Mouse (Mus musculus) limb, embryonic 12.5 days (tissue): ENCODE results near the gene Fam227b. TPM values are rescaled to one million over a fixed set of nuclear protein-coding genes. Genes with fewer than 3 reads are reported as not detected.

Experiments
- ATAC-seq: fragments of 200-750 bp; cut with Nextera tagmentation; 2 replicates; pipeline ENCODE4 v1.8.0; 2017; ENCODE audit warnings: low read depth, moderate TSS enrichment; ENCODE audit not compliant: insufficient number of reproducible peaks, insufficient read depth, low FRiP score, low TSS enrichment
- H3K27ac ChIP-seq: fragments of 300-500 bp; sonication (generic); 2 replicates; pipeline ENCODE4 v1.5.1; 2016; ENCODE audit warnings: mild to moderate bottlenecking, moderate library complexity
- H3K27me3 ChIP-seq: fragments of 300-500 bp; sonication (generic); 2 replicates; pipeline ENCODE4 v1.6.1; 2016; ENCODE audit warnings: mild to moderate bottlenecking, moderate library complexity
- H3K36me3 ChIP-seq: fragments of 300-500 bp; sonication (generic); 2 replicates; pipeline ENCODE4 v1.6.1; 2016; ENCODE audit warnings: mild to moderate bottlenecking, moderate library complexity
- H3K4me1 ChIP-seq: fragments of 300-500 bp; sonication (generic); replicated peaks from 2 replicates; pipeline ENCODE4 v1.6.1; 2016
- H3K4me2 ChIP-seq: fragments of 300-500 bp; sonication (generic); 2 replicates; pipeline ENCODE4 v1.6.1; 2016; ENCODE audit warnings: mild to moderate bottlenecking, moderate library complexity
- H3K4me3 ChIP-seq: fragments of 300-500 bp; sonication (generic); replicated peaks from 2 replicates; pipeline ENCODE4 v1.5.1; 2016; ENCODE audit warnings: mild to moderate bottlenecking
- H3K9ac ChIP-seq: fragments of 300-500 bp; sonication (generic); replicated peaks from 2 replicates; pipeline ENCODE4 v1.6.1; 2016; ENCODE audit warnings: mild to moderate bottlenecking, moderate library complexity
- H3K9me3 ChIP-seq: fragments of 300-500 bp; sonication (generic); 2 replicates; pipeline ENCODE4 v1.6.1; 2016; ENCODE audit warnings: mild to moderate bottlenecking, moderate library complexity
- WGBS: fragments of 180-500 bp; shearing (Covaris S2); methylation state at CpG from one replicate; pipeline ENCODE4 v1.1.7; 2016; 5-methylcytosine and 5-hydroxymethylcytosine counted together
- polyA plus RNA-seq: library from polyadenylated mRNA; unstranded; fragments of >200 nt; fragmentation: Nextera tagmentation; extraction: Ambion mirVana; gene quantifications from 2 replicates; pipeline ENCODE4 v1.2.1, GENCODE M21; 2016

Fam227b gene
- polyA plus RNA-seq, 1 experiment from 2014 or later = not detected

DNA sequence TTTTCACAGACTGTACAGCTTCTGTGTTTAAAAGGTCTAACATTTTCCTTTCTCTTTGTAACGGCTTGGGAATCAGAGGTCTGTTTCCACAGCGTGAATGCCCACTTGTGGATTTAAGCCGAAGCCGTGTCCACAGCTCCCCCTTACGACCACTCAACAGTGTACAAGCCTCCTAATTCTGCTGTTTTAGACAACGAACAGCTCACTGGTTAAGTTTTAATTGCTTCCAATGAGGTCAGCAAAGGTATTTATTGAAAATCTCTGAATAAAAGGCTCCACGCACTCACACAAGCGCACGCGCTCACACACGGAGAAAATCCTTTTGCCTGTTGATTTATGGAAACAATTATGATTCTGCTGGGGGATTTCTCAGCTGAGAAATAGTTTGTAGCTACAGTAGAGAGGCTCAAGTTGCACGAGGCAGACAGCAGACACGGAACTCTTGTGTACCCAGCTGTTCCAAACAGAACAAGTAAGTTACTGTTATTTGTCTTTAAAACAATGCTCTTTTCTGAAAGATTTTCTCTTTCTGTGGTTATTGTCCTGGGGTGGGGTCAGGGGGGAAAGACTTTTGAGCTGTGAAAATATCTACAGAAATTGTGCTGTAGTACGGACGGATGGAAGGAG, 117.3 kb downstream of the Fam227b start, which contains the start of gene Fgf7:
Gene Fgf7, plus strand, starts transcription at position 280 of the 627 bp plus-strand sequence.
- no peaks in the 10 kb centered on the region for H3K27me3 ChIP-seq
- peak within 1 kb of the TSS; percentile 12 for H3K4me3 ChIP-seq
- ATAC-seq = peak; percentile 81
- H3K9me3 ChIP-seq = no peaks in the 10 kb centered on the region
- peak within 1 kb of the TSS; percentile 32 for H3K4me2 ChIP-seq
- H3K9ac ChIP-seq = no peak within 1 kb of the TSS; the same call in 1 of the 2 replicates
- peak within 1 kb of the TSS; percentile 79 for H3K27ac ChIP-seq
- H3K36me3 ChIP-seq = no peaks in the 10 kb centered on the region
- peaks cover 10% of the 10 kb centered on the region; the same call in 1 of the 2 replicates for H3K4me1 ChIP-seq
- 30% methylated on average over 15 of the region's 15 CpGs for WGBS

DNA sequence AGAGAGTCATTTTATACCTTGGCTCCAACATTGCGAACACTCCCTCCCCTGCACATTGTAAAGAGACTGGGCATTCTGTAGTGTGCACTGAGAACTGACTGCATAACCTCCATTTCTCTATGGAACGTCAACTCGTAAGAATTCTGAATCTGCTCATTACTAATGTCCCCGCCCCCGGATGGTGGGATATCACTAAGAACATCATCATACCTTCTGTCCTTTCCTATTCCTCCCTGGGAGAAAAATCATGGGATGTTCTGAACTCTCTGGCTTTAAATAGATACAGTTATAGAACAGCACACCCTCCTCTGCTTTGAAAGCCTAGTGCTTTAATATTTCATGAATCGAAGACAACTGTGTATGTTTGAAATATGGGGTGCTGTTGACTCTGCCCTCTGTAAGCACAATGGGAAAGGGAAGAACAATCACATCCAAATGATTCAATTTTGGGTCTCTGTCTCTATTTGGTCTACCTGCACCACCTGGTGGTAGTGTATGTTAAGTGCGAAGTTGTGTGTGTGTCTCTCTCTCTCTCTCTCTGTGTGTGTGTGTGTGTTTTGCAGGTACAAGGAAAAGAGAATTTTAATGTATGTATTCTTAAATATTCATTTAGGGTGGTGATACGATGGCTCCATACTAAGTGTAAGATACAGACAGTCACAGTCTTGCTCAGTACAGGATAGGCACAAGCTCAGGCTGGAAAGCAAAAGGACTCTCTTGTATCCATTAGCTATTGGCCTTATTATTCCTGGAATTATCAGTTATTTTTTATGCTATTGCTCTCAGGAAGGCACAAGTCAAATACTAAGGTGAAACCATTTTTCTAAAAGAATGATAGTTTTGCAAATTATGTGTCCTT, 118.5 kb downstream of the Fam227b start:
- Histone ChIP-seq H3K9me3 (no peaks in the 10 kb centered on the region), H3K4me1 (peaks cover 10% of the 10 kb centered on the region; the same call in 1 of the 2 replicates), H3K27me3 (no peaks in the 10 kb centered on the region), H3K36me3 (no peaks in the 10 kb centered on the region), H3K27ac (no peak overlapping the region; the same call in 1 of the 2 replicates), H3K4me2 (no peak overlapping the region), H3K4me3 (no peak overlapping the region), H3K9ac (no peak overlapping the region)
- WGBS = 79% methylated on average over 8 of the region's 8 CpGs
- no peak for ATAC-seq

- no peak overlapping the region for H3K9ac ChIP-seq
- no peaks in the 10 kb centered on the region for H3K27me3 ChIP-seq
- ATAC-seq = no peak
- WGBS = 58% methylated on average over 8 of the region's 8 CpGs
- H3K4me1 ChIP-seq = peaks cover 10% of the 10 kb centered on the region; the same call in 1 of the 2 replicates
- H3K36me3 ChIP-seq = no peaks in the 10 kb centered on the region
- no peak overlapping the region for H3K4me3 ChIP-seq
- H3K4me2 ChIP-seq = no peak overlapping the region
- H3K9me3 ChIP-seq = no peaks in the 10 kb centered on the region
- no peak overlapping the region for H3K27ac ChIP-seq
These were observed 120.5 kb downstream of the Fam227b start for GRCm38 (mm10) chr2:126031186-126031900.

- Histone ChIP-seq H3K4me1 (no peaks in the 10 kb centered on the region), H3K9me3 (no peaks in the 10 kb centered on the region), H3K27me3 (no peaks in the 10 kb centered on the region), H3K36me3 (no peaks in the 10 kb centered on the region), H3K4me3 (no peak overlapping the region), H3K27ac (no peak overlapping the region), H3K9ac (no peak overlapping the region), H3K4me2 (no peak overlapping the region)
- no peak for ATAC-seq
- 11% methylated on average over 3 of the region's 3 CpGs for WGBS
These were observed 135.9 kb downstream of the Fam227b start for GRCm38 (mm10) chr2:126015763-126016473.

GRCm38 (mm10) chr2:126014989-126015710, 136.7 kb downstream of the Fam227b start:
- no peaks in the 10 kb centered on the region for H3K9me3 ChIP-seq
- no peak overlapping the region for H3K4me3 ChIP-seq
- no peak overlapping the region for H3K4me2 ChIP-seq
- ATAC-seq = no peak
- no peaks in the 10 kb centered on the region for H3K4me1 ChIP-seq
- no peaks in the 10 kb centered on the region for H3K36me3 ChIP-seq
- H3K27ac ChIP-seq = no peak overlapping the region
- WGBS = 46% methylated on average over 12 of the region's 12 CpGs
- H3K9ac ChIP-seq = no peak overlapping the region
- H3K27me3 ChIP-seq = no peaks in the 10 kb centered on the region

DNA sequence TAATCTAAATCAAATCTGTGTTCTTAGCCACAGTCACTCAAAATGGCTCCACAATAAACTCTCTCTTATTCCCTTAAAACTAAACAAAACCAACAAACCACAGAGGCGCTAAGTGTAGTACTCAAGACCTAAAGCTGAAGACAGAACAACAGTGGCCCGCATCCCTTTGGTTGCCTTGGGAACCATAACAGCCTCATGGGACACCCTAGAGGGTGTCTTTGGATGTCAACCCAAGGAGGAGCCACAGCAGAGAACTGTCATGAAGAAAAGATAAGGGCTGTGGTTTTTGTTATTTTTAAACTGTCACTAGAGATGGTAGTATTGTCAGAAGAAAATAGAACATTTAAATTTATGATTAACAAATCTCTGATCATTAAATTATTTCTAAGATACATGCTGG, 145.1 kb downstream of the Fam227b start:
- no peaks in the 10 kb centered on the region for H3K27me3 ChIP-seq
- 78% methylated on average over 2 of the region's 2 CpGs for WGBS
- H3K9me3 ChIP-seq = no peaks in the 10 kb centered on the region

DNA sequence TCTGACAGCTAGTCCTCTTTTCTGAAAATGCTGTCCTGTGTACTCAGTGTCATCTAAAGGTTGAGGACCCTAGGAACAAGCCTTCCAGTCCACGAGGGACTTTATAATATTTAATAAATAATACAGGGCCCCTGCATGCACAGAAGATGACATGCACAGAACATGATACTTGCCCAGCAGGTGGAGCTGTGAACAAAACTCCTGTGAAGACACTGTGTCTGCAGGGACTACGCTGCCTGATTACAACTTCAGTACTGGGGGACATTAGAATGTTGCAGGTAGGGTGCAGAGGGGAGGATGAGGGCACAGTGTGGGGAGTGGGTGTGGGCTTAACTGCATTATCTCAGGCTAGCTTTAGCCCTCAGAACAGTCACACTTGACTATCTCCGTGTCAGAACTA, 145.7 kb downstream of the Fam227b start:
- Histone ChIP-seq H3K27me3 (no peaks in the 10 kb centered on the region), H3K27ac (no peak overlapping the region), H3K36me3 (no peaks in the 10 kb centered on the region), H3K9ac (no peak overlapping the region), H3K9me3 (no peaks in the 10 kb centered on the region), H3K4me3 (no peak overlapping the region), H3K4me2 (no peak overlapping the region), H3K4me1 (no peaks in the 10 kb centered on the region)
- 46% methylated on average over 3 of the region's 3 CpGs for WGBS
- ATAC-seq = no peak; the same call in 1 of the 2 replicates

More for the DNA sequence above, 145.1 kb downstream of the Fam227b start:
- Histone ChIP-seq H3K27ac (no peak overlapping the region), H3K4me3 (no peak overlapping the region), H3K4me2 (no peak overlapping the region), H3K9ac (no peak overlapping the region), H3K4me1 (no peaks in the 10 kb centered on the region), H3K36me3 (no peaks in the 10 kb centered on the region)
- no peak for ATAC-seq

DNA sequence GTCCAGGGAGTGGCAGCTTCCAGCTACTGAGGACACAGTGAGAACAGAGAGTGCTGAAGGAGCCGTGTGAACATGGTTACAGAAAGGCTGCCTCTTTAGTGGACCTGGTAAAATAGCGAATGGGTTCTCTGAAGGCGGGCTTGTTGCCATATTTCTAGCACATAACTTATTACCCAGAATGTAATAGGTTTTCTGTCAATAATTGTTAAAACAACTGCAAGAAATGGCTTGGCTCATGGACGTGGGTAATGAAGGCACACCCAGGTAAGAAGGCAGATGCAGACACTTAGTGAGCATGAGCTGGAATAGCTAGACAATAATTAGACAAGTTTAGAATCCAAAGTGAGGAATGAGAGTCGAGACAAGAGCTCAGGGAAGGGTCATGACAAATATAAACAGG, 149.5 kb downstream of the Fam227b start:
- WGBS = 75% methylated on average over 5 of the region's 5 CpGs
- Histone ChIP-seq H3K27me3 (no peaks in the 10 kb centered on the region), H3K4me2 (no peak overlapping the region), H3K36me3 (no peaks in the 10 kb centered on the region), H3K9me3 (no peaks in the 10 kb centered on the region), H3K4me1 (no peaks in the 10 kb centered on the region), H3K9ac (no peak overlapping the region), H3K27ac (no peak overlapping the region), H3K4me3 (no peak overlapping the region)
- ATAC-seq = no peak

DNA sequence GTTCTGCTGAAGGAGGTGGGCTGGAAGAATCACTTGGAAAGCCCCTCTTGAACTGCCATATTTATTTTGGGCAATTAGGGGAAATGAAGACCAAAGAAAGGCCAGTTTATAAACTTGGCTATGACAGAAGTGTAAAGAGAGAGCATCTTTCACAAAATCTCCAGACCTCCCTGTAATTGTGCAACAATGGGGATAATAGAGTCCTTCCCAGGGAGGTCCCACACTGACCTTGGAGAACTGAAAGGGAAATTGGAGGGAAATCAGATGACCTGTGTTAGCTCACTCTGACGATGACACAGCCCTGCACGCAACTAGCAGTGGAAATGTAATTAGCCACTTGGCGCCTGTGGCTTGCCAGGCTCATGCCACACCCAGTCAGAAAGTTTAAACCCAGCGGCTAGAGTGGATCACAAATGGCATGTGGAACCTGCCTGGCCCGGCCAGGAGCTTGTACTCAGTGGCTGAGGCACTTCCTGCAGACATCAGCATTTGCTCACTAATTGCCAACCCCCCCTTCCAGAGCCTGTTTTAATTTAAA, 175.9 kb downstream of the Fam227b start:
- ATAC-seq = no peak
- H3K4me2 ChIP-seq = no peak overlapping the region
- H3K27ac ChIP-seq = no peak overlapping the region
- no peak overlapping the region for H3K9ac ChIP-seq
- H3K9me3 ChIP-seq = no peaks in the 10 kb centered on the region
- no peaks in the 10 kb centered on the region for H3K27me3 ChIP-seq
- no peaks in the 10 kb centered on the region for H3K36me3 ChIP-seq
- WGBS = 22% methylated on average over 5 of the region's 5 CpGs
- H3K4me3 ChIP-seq = no peak overlapping the region
- H3K4me1 ChIP-seq = peaks cover 19% of the 10 kb centered on the region

DNA sequence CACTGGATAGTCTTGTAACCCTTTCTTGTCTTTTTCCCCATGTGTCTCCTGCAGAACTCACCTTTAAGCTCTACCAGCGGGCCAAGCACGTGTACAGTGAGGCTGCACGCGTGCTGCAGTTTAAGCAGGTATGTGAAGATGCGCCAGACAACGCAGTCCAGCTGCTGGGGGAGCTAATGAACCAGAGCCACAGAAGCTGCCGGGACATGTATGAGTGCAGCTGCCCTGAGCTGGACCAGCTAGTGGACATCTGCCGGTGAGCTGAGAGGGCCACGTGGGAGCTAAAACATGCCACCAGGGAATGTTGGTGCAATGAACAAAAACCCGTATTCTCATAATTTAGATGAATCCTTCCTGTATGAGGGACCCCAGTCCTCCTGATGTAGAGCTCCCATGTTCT, 176.6 kb downstream of the Fam227b start:
- peaks cover 19% of the 10 kb centered on the region for H3K4me1 ChIP-seq
- H3K4me2 ChIP-seq = no peak overlapping the region
- H3K27ac ChIP-seq = no peak overlapping the region
- H3K27me3 ChIP-seq = no peaks in the 10 kb centered on the region
- WGBS = 90% methylated on average over 10 of the region's 10 CpGs
- no peak overlapping the region for H3K9ac ChIP-seq
- ATAC-seq = no peak
- no peaks in the 10 kb centered on the region for H3K36me3 ChIP-seq
- no peak overlapping the region for H3K4me3 ChIP-seq
- no peaks in the 10 kb centered on the region for H3K9me3 ChIP-seq
